Mouse (Mus musculus) c-Kit-positive CD71-positive TER-119-positive erythroid progenitor cells, embryonic 14.5 days (primary cell): ENCODE measurements around the gene Grin2b.
A peak's percentile ranks its signal among the peaks of the same experiment; 100 is the strongest.

ENCODE experiments used
- DNase-seq: peaks from one replicate; pipeline ENCODE4 v3.0.0-alpha.2; 2013; ENCODE audit warnings: low spot score

Gene Grin2b

DNA sequence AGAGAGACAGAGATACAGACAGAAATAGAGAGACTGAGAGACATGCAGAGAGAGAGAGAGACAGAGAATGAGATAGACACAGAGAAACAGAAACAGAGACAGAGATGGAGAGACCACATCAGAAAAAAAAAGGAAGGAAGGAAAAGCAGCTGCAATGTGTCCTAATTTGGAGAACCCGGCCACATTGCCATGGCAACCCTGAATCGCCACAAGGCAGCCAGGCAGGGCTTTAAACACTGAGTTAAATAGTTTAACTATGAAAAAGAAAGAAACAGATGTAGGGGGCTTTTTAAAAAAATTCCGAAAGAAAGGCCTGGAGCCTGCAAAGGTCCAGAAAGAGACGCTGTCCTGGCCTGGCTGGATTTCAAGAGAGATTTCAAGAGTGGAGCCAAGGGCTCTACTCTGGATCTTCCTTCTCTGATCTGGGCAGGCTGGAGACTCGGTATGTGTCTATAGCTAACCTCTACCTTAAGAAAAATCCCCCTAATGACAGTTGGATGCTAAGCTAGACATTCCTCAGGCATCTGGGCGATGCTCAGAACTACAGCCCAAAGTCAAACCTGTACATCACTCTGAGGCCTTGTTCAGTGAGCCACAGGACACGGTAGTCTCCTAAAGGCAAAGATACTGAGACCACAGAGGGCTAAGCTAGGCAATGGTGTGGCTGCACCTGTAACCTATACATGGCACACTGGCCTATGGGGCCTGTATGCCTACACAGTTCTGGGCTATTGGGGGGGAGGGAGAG, 162.8 kb downstream of the Grin2b start:
- no peak for DNase-seq

DNA sequence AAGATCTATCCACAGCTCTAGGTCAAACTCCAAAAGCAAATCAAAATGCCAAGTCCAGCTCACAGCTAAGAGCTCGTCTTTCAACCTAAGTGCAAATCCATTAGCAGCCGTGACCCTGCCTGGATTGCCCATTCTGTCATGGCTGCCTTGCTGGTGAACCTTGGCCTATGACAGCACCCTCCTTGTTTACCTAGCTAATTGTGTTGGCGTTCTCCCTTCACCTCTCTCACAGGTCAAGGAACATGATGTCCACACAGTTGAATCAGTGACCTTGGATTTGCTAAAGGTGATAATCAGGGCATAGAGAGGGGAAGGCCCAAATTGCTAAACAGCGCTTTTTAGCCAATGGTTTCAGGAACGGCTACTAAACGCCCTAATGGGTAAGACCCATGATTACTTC, 165.2 kb downstream of the Grin2b start:
- no peak for DNase-seq

DNA sequence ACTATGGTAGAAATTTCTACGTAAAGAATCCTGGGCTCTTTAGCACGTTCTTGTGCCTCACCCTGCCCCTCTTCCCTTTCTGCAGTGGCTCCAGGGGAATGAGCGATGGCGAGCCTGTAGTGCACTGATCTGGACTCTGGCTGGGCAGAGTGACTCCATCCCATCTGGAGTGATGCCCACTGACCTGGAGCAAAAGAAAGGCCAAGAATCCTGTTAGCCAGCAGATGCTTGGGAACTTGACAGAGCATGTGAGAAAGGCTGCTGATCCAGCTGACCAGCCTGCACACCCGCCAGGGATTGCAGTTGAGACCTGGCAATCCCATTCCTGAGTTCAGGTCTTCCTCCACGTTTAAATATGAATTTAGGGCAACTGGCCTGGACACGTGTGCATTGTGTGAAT, 178.6 kb downstream of the Grin2b start:
- DNase-seq, result no peak

DNA sequence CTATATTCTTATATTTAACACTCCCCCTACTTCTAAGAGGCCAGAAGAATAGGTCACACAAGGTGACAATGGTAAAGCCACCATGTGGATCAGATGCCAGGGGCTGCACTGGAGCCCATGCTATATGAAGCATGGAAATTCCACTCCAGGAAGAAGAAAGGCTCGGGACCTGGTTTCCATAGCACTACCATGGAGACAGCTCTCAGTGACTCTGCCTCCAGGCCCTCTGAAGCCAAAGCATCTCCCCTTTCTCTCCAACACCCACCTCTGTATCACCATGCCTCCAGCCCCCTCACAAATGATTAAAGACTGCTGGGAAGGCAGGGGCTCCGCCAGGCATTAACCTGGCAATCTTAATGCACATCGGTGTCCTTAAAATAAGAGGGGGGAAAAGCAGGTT, 179.4 kb downstream of the Grin2b start:
- DNase-seq, result no peak

DNA sequence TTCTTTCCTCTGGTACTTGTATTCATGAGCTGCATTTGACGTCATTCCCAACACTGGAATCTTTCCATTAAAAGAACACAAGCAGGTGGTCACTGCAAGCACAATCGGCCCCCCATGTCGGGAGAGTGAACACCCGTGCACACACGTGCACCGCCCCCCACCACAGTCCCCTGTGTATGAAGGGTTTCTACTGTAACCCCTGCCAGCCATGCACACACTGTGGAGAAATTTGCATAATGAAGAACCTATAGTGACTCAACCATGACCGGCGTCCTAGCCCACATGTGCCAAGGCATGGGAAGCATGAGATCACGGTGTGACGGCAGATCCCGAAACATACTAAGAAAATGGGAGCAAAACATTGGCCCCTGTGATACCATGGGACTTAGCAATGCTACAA, 179.9 kb downstream of the Grin2b start:
- DNase-seq, result no peak

DNA sequence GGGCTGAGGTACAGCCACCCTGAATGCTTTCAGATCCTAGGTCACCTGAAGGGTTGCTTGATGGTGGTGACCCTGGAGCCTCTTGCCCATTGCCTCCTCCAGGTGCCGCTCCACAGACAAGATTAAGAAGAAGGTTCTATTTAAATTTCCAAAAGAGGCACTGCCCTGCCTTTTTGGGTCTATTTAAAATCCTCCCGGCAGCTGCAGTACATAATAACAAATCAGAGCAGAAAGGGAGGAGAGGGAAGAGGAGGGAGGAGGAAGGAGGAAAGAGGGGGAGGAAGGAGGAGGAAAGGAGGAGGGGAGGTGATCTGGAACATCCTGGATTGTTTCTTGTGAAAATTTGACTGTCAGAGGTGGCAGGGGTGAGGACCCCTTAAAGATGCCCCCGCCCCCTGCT, 197.2 kb downstream of the Grin2b start:
- DNase-seq, result no peak

DNA sequence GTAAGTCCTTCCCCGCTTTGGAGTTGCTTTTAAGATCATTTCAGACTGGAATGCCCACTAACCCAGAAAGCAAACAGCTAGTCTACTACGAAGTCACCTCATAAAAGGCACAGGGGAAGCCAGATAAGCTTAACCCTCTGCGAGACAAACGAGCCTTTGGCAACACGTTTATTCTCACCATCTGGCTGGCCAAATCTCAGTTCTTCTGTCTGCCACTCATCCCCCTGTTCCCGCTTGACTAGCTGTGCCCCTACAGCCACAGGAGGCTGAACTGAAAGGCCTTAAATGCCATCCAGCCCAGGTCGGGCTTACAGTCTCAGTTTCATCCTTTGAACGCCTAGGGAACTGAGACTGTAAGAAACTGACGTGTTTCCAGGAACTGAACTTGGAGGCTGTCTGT, 200.8 kb downstream of the Grin2b start:
- DNase-seq, result no peak

DNA sequence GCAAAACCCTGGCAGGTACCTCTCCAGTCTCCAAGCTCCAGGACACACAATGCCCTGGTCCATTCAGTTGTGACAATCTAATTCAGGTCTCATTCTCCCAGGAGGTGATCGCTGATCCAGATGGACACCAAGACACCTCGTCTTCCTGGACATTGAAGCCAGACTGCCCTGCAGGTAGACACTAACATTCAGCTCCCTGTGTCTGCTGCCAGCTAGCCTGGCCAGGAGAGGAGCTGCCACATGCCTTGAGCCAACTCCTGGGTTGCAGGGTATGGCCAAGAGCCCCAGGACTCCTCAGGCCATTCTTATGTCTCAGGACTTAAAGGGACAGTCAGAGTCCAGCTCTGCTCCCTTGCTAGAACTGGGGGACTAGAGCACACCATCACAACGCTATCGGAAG, 201.8 kb downstream of the Grin2b start:
- no peak for DNase-seq

DNA sequence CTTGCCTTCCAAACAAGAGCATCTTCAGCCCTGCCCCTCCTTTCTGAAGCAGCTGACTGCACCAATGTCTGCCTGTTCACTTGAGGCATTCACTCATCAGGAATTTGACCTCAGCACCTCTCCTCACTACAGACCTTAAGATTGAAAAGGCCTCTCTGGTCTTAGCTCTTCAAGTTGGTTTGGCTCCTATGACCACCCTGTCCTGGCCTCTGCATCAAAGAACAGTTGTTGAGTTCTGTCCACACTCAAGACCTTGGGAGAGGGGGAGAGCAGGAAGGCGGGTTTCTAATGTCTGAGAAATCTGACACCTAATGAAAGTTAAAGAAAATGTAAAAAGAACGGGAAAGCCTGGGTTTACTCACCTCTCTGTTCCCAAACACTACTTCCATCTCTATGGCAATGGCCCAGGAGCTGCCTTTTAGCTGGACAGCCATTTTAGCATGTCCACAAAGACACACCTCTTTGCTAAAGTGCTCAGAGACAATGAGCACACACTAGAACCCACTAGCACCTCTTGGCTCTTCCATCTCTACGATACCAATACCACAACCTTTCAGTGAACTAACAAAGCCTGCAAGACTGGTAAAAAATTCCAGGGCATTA, 202.5 kb downstream of the Grin2b start:
- DNase-seq, result no peak

DNA sequence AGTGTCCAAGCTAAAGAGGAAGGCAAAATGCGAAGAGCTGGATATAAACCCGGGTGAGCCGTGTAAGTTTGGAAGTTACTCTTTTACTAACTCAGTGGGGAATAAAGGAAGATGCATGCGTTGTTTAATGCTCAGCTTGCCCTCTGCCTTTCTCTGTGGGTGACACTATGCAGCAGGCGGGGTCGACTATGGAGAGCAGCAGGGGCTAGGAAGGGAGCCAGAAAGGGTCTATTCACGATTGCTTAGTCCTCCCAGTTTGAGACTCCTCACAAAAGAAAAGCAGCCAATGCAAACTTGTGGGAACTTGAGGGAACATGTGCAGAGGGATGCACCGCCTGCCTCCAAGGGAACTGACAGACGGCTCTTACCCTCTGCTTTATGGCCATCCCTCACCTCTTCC, 211.5 kb downstream of the Grin2b start:
- no peak for DNase-seq

DNA sequence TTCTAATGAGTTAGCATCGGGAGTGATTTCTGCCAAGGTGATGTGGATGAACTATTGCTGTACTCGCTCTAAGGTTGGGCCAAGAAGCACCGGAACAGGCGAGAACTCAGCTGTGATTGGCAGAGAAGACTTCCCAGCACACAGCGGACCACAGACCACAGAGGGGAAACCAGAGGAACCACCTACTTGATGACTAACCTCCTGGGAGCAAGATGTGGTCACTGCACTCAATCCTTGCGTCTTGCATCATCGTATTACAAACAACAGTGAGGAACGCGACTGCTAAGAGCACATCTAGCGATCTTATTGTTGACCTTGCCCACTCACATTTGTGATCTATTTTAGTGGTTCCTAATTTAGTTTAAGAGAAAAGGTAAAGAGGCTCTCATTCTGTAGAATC, 213.7 kb downstream of the Grin2b start:
- DNase-seq, result no peak

DNA sequence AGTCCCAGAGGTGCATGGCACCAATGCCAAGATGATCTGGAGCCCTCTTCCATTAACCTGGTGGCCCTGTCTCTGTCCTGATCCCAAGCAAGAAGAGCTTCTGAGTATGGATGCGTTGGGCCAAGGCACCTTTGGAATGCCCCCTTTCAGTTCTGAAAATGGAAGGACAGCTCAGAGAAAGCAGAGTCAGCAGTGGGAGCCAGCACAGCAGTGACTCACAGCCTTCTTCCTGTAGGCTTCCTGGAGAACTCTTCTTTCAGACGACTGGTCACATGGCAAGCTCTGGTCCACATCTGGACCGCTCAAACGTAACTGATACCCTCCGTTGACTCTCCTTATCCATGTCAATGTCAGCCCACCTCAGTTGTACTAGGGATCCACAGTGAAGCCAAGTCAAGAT, 221.6 kb downstream of the Grin2b start:
- no peak for DNase-seq

DNA sequence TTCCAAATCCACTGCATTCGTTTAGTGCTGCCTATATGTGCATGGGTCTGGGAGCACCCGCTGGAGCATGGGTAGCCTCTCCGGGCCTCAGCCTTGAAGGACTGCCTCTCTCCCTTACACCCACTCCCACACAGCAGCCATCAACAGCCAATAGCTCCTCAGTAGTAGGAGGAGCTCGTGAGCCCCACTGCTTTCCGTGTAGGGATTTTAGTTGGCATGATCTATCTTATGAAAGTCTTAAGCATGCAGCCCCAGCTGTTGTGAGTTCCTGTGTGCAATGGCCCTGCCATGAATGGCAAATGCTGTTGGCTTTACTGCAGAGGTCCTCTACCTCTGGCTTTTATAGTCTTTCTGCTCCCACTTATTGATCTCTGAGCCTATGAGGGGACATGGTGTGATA, 227.8 kb downstream of the Grin2b start:
- DNase-seq, result no peak

DNA sequence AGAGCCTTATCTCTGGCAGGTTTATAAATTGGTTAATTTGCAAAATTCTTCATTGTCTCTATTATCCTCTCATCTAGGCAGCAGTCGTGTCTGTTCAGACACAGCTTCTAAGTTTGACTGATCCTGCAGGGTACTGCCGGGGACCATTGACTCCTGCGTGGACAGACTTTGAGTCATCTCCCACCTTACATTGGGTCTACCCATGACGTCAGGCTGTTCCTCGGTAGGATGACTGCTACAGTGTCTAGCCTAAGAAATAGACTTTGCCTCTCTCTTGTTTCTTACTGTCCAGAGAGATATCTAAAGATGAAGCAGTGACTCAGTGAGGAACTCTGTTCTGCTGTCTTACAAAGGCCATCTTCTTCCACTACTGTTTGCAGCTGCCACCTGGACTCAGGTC, 229.0 kb downstream of the Grin2b start:
- DNase-seq, result no peak

DNA sequence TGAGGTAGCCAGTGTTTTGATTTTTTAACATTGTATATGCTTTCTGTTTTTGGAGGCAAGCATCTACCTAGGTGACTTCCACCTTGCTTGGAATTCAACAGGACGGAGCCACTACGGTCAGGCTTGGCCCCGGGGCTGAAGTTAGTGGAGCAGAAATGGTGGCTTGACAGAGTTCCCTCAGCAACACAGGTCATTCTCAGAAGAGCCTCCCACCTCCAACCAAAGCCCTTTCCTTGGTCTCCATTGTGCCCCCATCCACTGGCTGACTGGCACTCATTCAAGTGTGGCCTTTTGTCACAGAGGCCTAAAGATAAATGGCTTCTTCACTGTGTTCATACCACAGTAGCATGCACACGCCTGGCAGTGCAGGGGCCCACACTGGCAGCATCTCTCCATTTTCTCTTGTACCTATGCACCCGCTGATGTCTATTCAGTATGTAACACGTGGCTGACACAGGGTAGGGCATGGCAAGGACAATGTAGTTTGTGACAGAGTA, 230.1 kb downstream of the Grin2b start:
- DNase-seq, result no peak

DNA sequence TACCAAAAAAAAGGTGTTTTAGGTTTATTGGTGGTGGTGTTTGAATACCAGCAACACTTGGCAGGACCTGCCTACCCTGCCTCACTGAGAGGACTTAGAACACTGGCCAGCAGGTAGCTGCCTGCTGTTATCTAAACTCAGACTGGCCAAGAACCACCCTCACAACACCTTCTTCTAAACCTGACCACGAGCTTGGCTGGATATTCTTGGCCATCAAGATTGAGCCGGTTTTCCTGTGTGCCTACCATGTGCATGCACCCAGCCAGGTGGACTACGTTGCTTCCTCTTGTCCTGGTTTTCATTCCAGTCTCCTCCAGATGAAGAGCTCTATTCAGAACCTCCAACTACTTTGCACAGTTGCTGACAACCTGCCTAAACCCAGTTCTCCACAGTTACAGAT, 240.4 kb downstream of the Grin2b start:
- DNase-seq, result no peak

DNA sequence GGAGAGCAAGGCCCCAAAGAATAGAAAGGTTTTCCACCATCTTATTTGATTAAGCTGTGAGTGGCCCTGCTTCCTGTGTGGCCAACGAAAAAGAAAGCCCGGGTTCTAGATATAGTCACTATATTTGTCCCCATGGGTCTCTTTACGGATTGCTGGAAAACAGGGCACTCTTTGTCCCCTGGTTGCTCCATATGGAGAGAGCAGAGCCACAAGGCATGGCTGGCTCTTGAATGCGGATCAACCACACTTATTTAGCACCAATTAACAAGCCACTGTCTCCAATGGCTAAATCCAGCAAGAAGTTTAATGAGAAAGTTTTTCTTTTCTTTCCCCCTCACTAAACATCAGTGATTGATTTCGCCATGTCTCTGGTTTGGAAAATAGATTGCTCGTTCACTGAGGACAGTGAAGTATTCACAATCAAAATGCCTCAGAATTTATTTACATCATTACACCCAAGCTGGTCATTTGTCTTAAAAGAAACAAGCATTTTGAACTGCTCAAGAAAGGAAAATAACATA, 240.9 kb downstream of the Grin2b start:
- DNase-seq, result no peak

DNA sequence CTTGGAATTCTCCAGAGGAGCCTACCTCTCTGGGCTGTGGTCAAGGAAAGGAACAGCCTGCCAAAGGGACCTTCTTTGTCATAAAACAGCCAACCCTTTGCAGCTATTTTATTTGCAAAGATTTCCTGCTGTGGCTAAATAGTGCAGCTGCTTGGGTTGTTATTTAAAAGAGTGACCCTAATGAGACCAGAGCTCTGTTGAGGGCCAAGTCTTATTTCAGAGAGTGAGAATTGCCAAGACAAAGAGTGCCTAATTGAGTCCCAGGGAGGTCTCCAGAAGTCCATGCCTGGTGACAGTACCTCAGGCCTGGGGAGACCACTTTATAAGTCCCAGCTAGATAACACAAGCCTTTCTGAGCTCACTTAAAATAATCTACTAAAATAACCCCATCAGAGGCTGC, 255.6 kb downstream of the Grin2b start:
- no peak for DNase-seq

DNA sequence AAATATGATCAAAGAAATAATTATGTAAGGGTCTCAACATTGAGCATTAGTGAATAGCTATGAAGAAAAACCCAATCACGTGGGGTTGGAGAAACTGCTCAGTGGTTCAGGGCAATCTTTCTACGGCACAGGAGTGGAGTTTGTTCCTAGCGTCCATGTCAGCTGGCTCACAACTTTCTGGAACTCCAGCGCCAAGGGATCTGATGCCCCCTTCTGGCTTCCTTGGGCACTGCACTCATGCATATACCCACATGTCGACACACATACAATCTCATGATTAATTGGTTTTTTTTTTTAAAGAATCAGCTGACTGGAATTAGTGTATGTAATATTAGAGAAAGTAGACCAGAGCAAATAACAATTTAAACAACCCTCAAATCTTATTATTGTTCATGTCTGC, 258.7 kb downstream of the Grin2b start:
- DNase-seq, result no peak

DNA sequence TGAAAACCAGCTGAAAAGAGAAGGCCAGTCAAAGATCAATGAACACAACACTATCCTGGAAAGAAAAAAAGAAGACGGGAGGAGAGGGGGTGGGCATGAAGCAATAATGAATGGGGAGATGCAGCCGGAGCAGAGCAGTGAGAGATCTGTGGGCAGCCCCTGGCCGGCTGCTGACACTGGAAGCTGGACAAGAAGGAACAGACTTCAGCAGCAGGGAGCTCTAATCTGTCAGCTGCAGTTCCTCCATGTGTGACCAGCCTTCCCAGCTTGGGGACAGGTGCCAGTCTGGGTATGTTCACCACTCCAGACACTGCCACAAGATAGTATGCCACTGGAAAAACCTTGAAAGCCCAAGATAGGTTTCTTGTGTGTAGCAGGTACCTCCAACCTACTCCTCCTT, 261.2 kb downstream of the Grin2b start:
- DNase-seq, result no peak

DNA sequence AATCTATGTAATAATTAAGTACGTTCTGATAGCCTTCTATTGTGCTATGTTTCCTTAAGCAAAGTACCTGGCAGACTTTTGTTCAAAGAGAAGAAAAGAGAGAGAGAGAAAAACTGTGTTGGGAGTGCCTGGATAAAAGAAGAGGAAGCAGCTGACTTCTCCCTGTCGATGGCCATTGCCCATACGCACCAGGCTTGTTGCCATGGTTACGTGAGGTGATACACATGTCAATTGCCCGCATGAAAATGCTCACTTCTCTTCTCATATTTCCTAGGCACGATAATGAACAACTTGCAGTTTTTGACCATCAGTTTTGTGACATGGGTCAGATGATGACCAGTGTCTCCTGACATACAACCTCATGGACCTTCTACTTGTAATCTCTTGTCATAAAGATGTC, 262.2 kb downstream of the Grin2b start:
- DNase-seq, result no peak

DNA sequence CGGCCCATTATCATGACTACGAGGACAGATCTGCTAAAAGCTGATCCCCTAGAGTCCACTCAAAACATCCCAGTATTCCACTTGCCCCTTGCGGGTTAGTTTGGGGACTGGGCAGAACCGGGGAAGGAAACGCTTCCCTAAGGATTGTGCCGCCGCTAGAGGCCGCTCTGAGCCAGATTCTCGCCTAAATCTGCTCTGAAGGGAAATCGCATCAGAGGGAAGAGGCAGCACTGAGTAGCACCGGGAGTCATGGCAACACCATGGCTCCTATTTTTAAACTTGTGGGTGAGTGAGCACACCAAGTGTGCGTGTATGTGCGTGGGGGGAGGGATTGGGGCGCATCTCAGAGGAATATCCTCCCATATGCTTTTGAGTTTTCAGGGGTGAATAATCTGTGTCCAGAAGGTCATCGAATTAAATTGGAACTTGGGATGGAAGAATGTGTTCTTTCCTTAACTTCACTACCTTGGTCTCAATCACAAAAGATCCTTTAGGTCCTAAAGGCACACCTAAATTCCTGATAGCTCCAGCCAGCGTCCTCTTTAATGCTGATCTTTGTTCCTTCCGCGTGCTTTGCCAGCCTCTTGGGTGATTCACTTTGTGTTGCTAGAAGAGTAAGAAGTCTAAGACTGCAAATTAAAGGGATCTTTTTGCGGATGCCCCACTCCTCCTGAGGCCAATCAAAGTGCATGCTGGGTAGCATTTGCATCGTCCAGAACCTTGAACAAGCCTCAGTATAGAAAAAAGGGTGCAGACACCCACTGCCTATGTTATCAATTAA, 265.6 kb downstream of the Grin2b start:
- DNase-seq, result peak; percentile 0

DNA sequence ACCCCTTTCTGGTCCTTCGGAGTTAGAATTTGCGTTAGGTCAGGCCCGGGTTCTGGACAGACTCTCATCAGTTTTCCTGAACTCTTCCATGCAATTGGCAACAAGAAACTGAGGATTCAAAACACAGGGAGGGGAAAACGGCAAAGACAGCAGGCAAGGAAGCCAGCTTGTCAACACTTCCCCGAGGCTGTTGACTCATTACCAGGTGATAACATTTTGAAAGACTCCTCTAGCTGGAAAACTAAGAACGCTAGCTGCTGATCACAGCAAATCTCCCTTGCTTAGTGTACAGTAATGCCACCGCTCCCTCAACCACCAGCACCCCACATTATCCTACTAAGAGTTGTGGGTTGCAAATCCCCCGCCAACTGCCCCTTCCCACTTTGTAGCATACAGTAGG, 266.2 kb downstream of the Grin2b start:
- DNase-seq, result no peak
